Mouse (Mus musculus): ENCODE measurements at regions not wholly inside any gene's neighbourhood (a gene's known extent, or its start where the extent isn't known, plus 50 kb on each side); places are given as distances from the start of the nearest gene placed in this dataset.

GRCm38 (mm10) chr2:48416207-48416750 lies 397.6 kb upstream of the Acvr2a start:
- TF ChIP-seq POLR2A (IDR thresholded peaks at IDR 0.05; ENCODE audit: extremely low read depth, insufficient read depth, low read length): no peak
- TF ChIP-seq CTCF (IDR thresholded peaks at IDR 0.05; ENCODE audit: extremely low read depth, insufficient read depth, low read length): no peak

All from cortical plate, adult 2 months (tissue).